Mouse (Mus musculus) gonadal fat pad, adult 2 months (tissue): Measurements from ENCODE around the gene Sox15. TPM values are rescaled to one million over a fixed set of nuclear protein-coding genes. Genes with fewer than 3 reads are reported as not detected.
"Not testable (repeated sequence)": the region's sequence is repeated elsewhere in the genome, so short reads cannot be mapped to it uniquely, and the experiment has no call there.

Source experiments
- DNase-seq: peaks from one replicate; pipeline ENCODE4 v3.0.0-alpha.2; 2012; ENCODE audit warnings: low read depth
- polyA plus RNA-seq: library from polyadenylated mRNA; depleted of rRNA; stranded (reverse); fragments of >200 nt; gene quantifications from 2 replicates; pipeline ENCODE4 v1.2.3, GENCODE M21; 2012; rRNA removed

Gene Sox15
- polyA plus RNA-seq, 1 experiment: 2.4 TPM

- not testable (repeated sequence) for DNase-seq
Measured at GRCm38 (mm10) chr11:69702886-69703285, 47.8 kb downstream of the Sox15 start.

- DNase-seq: not testable (repeated sequence)
Measured at GRCm38 (mm10) chr11:69703381-69703780, 48.3 kb downstream of the Sox15 start.

GRCm38 (mm10) chr11:69703814-69704612, 48.9 kb downstream of the Sox15 start:
- DNase-seq: no peak

GRCm38 (mm10) chr11:69704613-69705010, 49.5 kb downstream of the Sox15 start:
- no peak for DNase-seq

Other genes with a start within 250 kb of the Sox15 start
- 7.3 and 17.3 TPM in 2 replicates for gene Kdm6b, start 241.6 kb upstream of the Sox15 start, polyA plus RNA-seq
- gene Dnah2, start 106.2 kb upstream of the Sox15 start, polyA plus RNA-seq: 0.88 and 1.1 TPM in 2 replicates
- gene Efnb3, start 95.1 kb upstream of the Sox15 start, polyA plus RNA-seq: 0.93 and 1.1 TPM in 2 replicates
- 13.1 and 14.9 TPM in 2 replicates for gene Wrap53, start 75.1 kb upstream of the Sox15 start, polyA plus RNA-seq
- 58.2 and 62.0 TPM in 2 replicates for gene Trp53, start 75.0 kb upstream of the Sox15 start, polyA plus RNA-seq
- 12.5 and 18.1 TPM in 2 replicates for gene Atp1b2, start 49.4 kb upstream of the Sox15 start, polyA plus RNA-seq
- not detected in 2 replicates for gene Shbg, start 37.4 kb upstream of the Sox15 start, polyA plus RNA-seq
- 10.3 and 11.2 TPM in 2 replicates for gene Sat2, start 33.3 kb upstream of the Sox15 start, polyA plus RNA-seq
- gene Fxr2, start 22.3 kb upstream of the Sox15 start, polyA plus RNA-seq: 69.7 and 80.8 TPM in 2 replicates
- 118 and 159 TPM in 2 replicates for gene Mpdu1, start 7.3 kb downstream of the Sox15 start, polyA plus RNA-seq
- gene Cd68, start 10.8 kb downstream of the Sox15 start, polyA plus RNA-seq: 31.8 and 35.9 TPM in 2 replicates
- gene Eif4a1, start 17.1 kb downstream of the Sox15 start, polyA plus RNA-seq: 311 and 352 TPM in 2 replicates
- 58.7 and 72.4 TPM in 2 replicates for gene Senp3, start 26.8 kb downstream of the Sox15 start, polyA plus RNA-seq
- 4.6 and 4.7 TPM in 2 replicates for gene Tnfsf13, start 30.5 kb downstream of the Sox15 start, polyA plus RNA-seq
- 21.3 and 27.6 TPM in 2 replicates for gene Tnfsf12, start 40.5 kb downstream of the Sox15 start, polyA plus RNA-seq
- gene Tnfsfm13, start 40.8 kb downstream of the Sox15 start, polyA plus RNA-seq: 4.2 and 4.9 TPM in 2 replicates
- gene Polr2a, start 103.3 kb downstream of the Sox15 start, polyA plus RNA-seq: 18.5 and 48.2 TPM in 2 replicates
- gene Slc35g3, start 106.7 kb downstream of the Sox15 start, polyA plus RNA-seq: 0.22 and 0.51 TPM in 2 replicates
- 30.6 and 32.9 TPM in 2 replicates for gene Zbtb4, start 110.6 kb downstream of the Sox15 start, polyA plus RNA-seq
- 15.3 and 18.3 TPM in 2 replicates for gene Chrnb1, start 140.6 kb downstream of the Sox15 start, polyA plus RNA-seq
- 6.9 and 7.7 TPM in 2 replicates for gene Fgf11, start 146.5 kb downstream of the Sox15 start, polyA plus RNA-seq
- gene Tmem102, start 150.3 kb downstream of the Sox15 start, polyA plus RNA-seq: 12.9 and 20.5 TPM in 2 replicates
- 0.18 and 0.47 TPM in 2 replicates for gene Gm39566, start 160.0 kb downstream of the Sox15 start, polyA plus RNA-seq
- 6.8 and 9.8 TPM in 2 replicates for gene Spem2, start 163.2 kb downstream of the Sox15 start, polyA plus RNA-seq
- 11.3 and 16.5 TPM in 2 replicates for gene Spem1, start 166.9 kb downstream of the Sox15 start, polyA plus RNA-seq
- 19.0 and 23.8 TPM in 2 replicates for gene Nlgn2, start 182.5 kb downstream of the Sox15 start, polyA plus RNA-seq
- gene Tmem256, start 183.2 kb downstream of the Sox15 start, polyA plus RNA-seq: 179 and 279 TPM in 2 replicates
- 60.4 and 66.9 TPM in 2 replicates for gene Plscr3, start 191.1 kb downstream of the Sox15 start, polyA plus RNA-seq
- gene Tnk1, start 203.4 kb downstream of the Sox15 start, polyA plus RNA-seq: 26.0 and 32.5 TPM in 2 replicates
- gene Tmem95, start 222.7 kb downstream of the Sox15 start, polyA plus RNA-seq: not detected in 2 replicates
- gene Kctd11, start 226.1 kb downstream of the Sox15 start, polyA plus RNA-seq: 9.0 and 10.0 TPM in 2 replicates
- 37.7 and 38.2 TPM in 2 replicates for gene Acap1, start 240.2 kb downstream of the Sox15 start, polyA plus RNA-seq
- gene 2810408A11Rik, start 245.7 kb downstream of the Sox15 start, polyA plus RNA-seq: 5.4 and 5.9 TPM in 2 replicates
- 42.3 and 45.0 TPM in 2 replicates for gene Neurl4, start 245.8 kb downstream of the Sox15 start, polyA plus RNA-seq